Mouse (Mus musculus): ENCODE measurements around the gene Polrmt. TPM values are rescaled to one million over a fixed set of nuclear protein-coding genes. Genes with fewer than 3 reads are reported as not detected.

Polrmt gene
- total and polyA plus RNA-seq, 3 experiments: 13.5 to 50.5 (median 49.0) TPM

GRCm38 (mm10) chr10:79693580-79694378 lies 52.6 kb downstream of the Polrmt start:
- TF ChIP-seq POLR2A (IDR thresholded peaks at IDR 0.05; ENCODE audit: low read depth, low read length) (no peak), SIN3A (IDR thresholded peaks at IDR 0.05; ENCODE audit: low read length) (no peak), ETS1 (conservative IDR thresholded peaks at IDR 0.05; ENCODE audit: low read depth, low read length) (no peak), JUND (conservative IDR thresholded peaks at IDR 0.05; ENCODE audit: low read depth, low read length) (no peak), NELFE (IDR thresholded peaks at IDR 0.05; ENCODE audit: low read depth, low read length) (no peak), MXI1 (IDR thresholded peaks at IDR 0.05; ENCODE audit: low read depth, low read length) (no peak), JUN (IDR thresholded peaks at IDR 0.05; ENCODE audit: insufficient read depth, low read depth, low read length) (no peak), CHD2 (IDR thresholded peaks at IDR 0.05; ENCODE audit: low read length) (no peak)
- H3K36me3 ChIP-seq (replicated peaks in 1 of 2; ENCODE audit: control insufficient read depth in 1 of 2, insufficient read depth in 1 of 2, low read length in 1 of 2): peaks cover 6 to 19% of the 10 kb centered on the region in 2 experiments
- H3K4me1 ChIP-seq (ENCODE audit: control insufficient read depth in 1 of 2, insufficient read depth in 2 of 2): peaks cover 0 to 9% of the 10 kb centered on the region in 2 experiments; a peak in 1 of 4 replicates
- dilution Hi-C loops (cut with MboI; ENCODE audit: extremely low pct_ligation_motif_present, extremely low pct_unique_long_range_greater_than_20kb, low sequenced_read_pairs) (no loop called here), in situ Hi-C loops (cut with MboI; ENCODE audit: low pct_ligation_motif_present, low pct_unique_long_range_greater_than_20kb, low sequenced_read_pairs) (loop anchor here (5.0 kb wide), 3 partner anchors 39 to 119 kb away; no protein-coding TSS in a partner anchor)
- no peak overlapping the region for H3K9ac ChIP-seq (ENCODE audit: insufficient read depth, low read depth)
- no peak overlapping the region for H3K4me3 ChIP-seq (replicated peaks in 1 of 3; ENCODE audit: low read depth in 2 of 3, low read length in 2 of 3, poor library complexity in 1 of 3)
- H3K79me2 ChIP-seq (replicated peaks; ENCODE audit: control insufficient read depth, extremely low read depth, insufficient read depth, poor library complexity, severe bottlenecking): no peaks in the 10 kb centered on the region
- H3K9me3 ChIP-seq (replicated peaks; ENCODE audit: low read length): peaks cover 6% of the 10 kb centered on the region
- no peak overlapping the region for H3K4me2 ChIP-seq (ENCODE audit: insufficient read depth, low read depth, poor library complexity, severe bottlenecking)
- no peak overlapping the region for H3K27ac ChIP-seq (ENCODE audit: insufficient read depth, low read depth)
- no peak for DNase-seq (ENCODE audit: extremely low read depth)
- H3K27me3 ChIP-seq (replicated peaks): no peaks in the 10 kb centered on the region

- Histone ChIP-seq H3K27me3 (replicated peaks) (no peaks in the 10 kb centered on the region), H3K79me2 (replicated peaks; ENCODE audit: control insufficient read depth, extremely low read depth, insufficient read depth, poor library complexity, severe bottlenecking) (no peaks in the 10 kb centered on the region), H3K4me1 (ENCODE audit: control insufficient read depth in 1 of 2, insufficient read depth in 2 of 2) (peaks cover 0 to 12% of the 10 kb centered on the region in 2 experiments; a peak in 1 of 4 replicates), H3K9me3 (replicated peaks; ENCODE audit: low read length) (peaks cover 6% of the 10 kb centered on the region), H3K27ac (ENCODE audit: insufficient read depth, low read depth) (no peak overlapping the region), H3K36me3 (replicated peaks in 1 of 2; ENCODE audit: control insufficient read depth in 1 of 2, insufficient read depth in 1 of 2, low read length in 1 of 2) (peaks cover 22 to 36% of the 10 kb centered on the region in 2 experiments), H3K9ac (ENCODE audit: insufficient read depth, low read depth) (no peak overlapping the region), H3K4me2 (ENCODE audit: insufficient read depth, low read depth, poor library complexity, severe bottlenecking) (no peak overlapping the region), H3K4me3 (replicated peaks in 1 of 3; ENCODE audit: low read depth in 2 of 3, low read length in 2 of 3, poor library complexity in 1 of 3) (no peak overlapping the region)
- in situ Hi-C loops (cut with MboI; ENCODE audit: low pct_ligation_motif_present, low pct_unique_long_range_greater_than_20kb, low sequenced_read_pairs) (loop anchor here (5.0 kb wide), 3 partner anchors 40 to 120 kb away; no protein-coding TSS in a partner anchor), dilution Hi-C loops (cut with MboI; ENCODE audit: extremely low pct_ligation_motif_present, extremely low pct_unique_long_range_greater_than_20kb, low sequenced_read_pairs) (no loop called here)
- peak in 1 of 2 experiments; percentile 20; a peak in 2 of 4 replicates for TF ChIP-seq CTCF (conservative IDR thresholded peaks at IDR 0.05 in 1 of 2, IDR thresholded peaks at IDR 0.05 in 1 of 2; ENCODE audit: low read depth in 2 of 2, low read length in 2 of 2)
- TF ChIP-seq NELFE (IDR thresholded peaks at IDR 0.05; ENCODE audit: low read depth, low read length): no peak
- no peak for DNase-seq (ENCODE audit: extremely low read depth)
These were observed 54.3 kb downstream of the Polrmt start for GRCm38 (mm10) chr10:79691986-79692548.

GRCm38 (mm10) chr10:79689178-79689577 lies 57.2 kb downstream of the Polrmt start:
- no peak overlapping the region for H3K4me2 ChIP-seq (ENCODE audit: insufficient read depth, low read depth, poor library complexity, severe bottlenecking)
- H3K27ac ChIP-seq (ENCODE audit: insufficient read depth, low read depth): no peak overlapping the region
- no peak overlapping the region for H3K4me3 ChIP-seq (replicated peaks in 1 of 3; ENCODE audit: low read depth in 2 of 3, low read length in 2 of 3, poor library complexity in 1 of 3)
- no peak for TF ChIP-seq SIN3A (IDR thresholded peaks at IDR 0.05; ENCODE audit: low read length)
- no peak for TF ChIP-seq POLR2AphosphoS2 (IDR thresholded peaks at IDR 0.05; ENCODE audit: low read depth, low read length)
- TF ChIP-seq ETS1 (conservative IDR thresholded peaks at IDR 0.05; ENCODE audit: low read depth, low read length): no peak
- no peak for TF ChIP-seq RAD21 (IDR thresholded peaks at IDR 0.05; ENCODE audit: low read depth, low read length)
- TF ChIP-seq CHD2 (IDR thresholded peaks at IDR 0.05; ENCODE audit: low read length): no peak
- TF ChIP-seq TBP (conservative IDR thresholded peaks at IDR 0.05; ENCODE audit: low read depth, low read length): no peak
- no peak for TF ChIP-seq MYC (IDR thresholded peaks at IDR 0.05; ENCODE audit: low read depth, low read length)
- no peak for TF ChIP-seq CTCF (conservative IDR thresholded peaks at IDR 0.05 in 1 of 2, IDR thresholded peaks at IDR 0.05 in 1 of 2; ENCODE audit: low read depth in 2 of 2, low read length in 2 of 2)
- no peak for TF ChIP-seq USF1 (IDR thresholded peaks at IDR 0.05; ENCODE audit: low read depth, low read length)
- no peak for TF ChIP-seq IRF4 (IDR thresholded peaks at IDR 0.05; ENCODE audit: low read depth, low read length)
- no peak for TF ChIP-seq SMC3 (IDR thresholded peaks at IDR 0.05; ENCODE audit: low read depth, low read length)
- no peak for TF ChIP-seq TCF12 (IDR thresholded peaks at IDR 0.05; ENCODE audit: low read depth, low read length)
- TF ChIP-seq MAX (IDR thresholded peaks at IDR 0.05; ENCODE audit: low read length): no peak
- TF ChIP-seq E2F4 (IDR thresholded peaks at IDR 0.05; ENCODE audit: insufficient replicate concordance, low read depth, low read length): no peak
- in situ Hi-C loops (cut with MboI; ENCODE audit: low pct_ligation_motif_present, low pct_unique_long_range_greater_than_20kb, low sequenced_read_pairs): no loop called here
- dilution Hi-C loops (cut with MboI; ENCODE audit: extremely low pct_ligation_motif_present, extremely low pct_unique_long_range_greater_than_20kb, low sequenced_read_pairs): no loop called here
- no peaks in the 10 kb centered on the region for H3K27me3 ChIP-seq (replicated peaks)
- peaks cover 9% of the 10 kb centered on the region for H3K79me2 ChIP-seq (replicated peaks; ENCODE audit: control insufficient read depth, extremely low read depth, insufficient read depth, poor library complexity, severe bottlenecking)
- peaks cover 6% of the 10 kb centered on the region for H3K9me3 ChIP-seq (replicated peaks; ENCODE audit: low read length)
- H3K36me3 ChIP-seq (replicated peaks in 1 of 2; ENCODE audit: control insufficient read depth in 1 of 2, insufficient read depth in 1 of 2, low read length in 1 of 2): peaks cover 47 to 63% of the 10 kb centered on the region in 2 experiments
- DNase-seq (ENCODE audit: extremely low read depth): no peak
- peaks cover 7 to 20% of the 10 kb centered on the region in 2 experiments for H3K4me1 ChIP-seq (ENCODE audit: control insufficient read depth in 1 of 2, insufficient read depth in 2 of 2)
- H3K9ac ChIP-seq (ENCODE audit: insufficient read depth, low read depth): no peak overlapping the region
